Mouse (Mus musculus) cerebral cortex, adult 2 months (tissue): ENCODE results near the gene Dmrtc2.

Source experiments
- WGBS: fragments of 180-500 bp; shearing (Covaris S2); methylation state at CpG from one replicate; pipeline ENCODE4 v1.1.7; 2018; 5-methylcytosine and 5-hydroxymethylcytosine counted together

Gene Dmrtc2

GRCm38 (mm10) chr7:24869532-24870165 lies at the start of gene Dmrtc2, which contains the start of gene Lypd4:
Gene Dmrtc2, plus strand, starts transcription at chr7:24870057.
Gene Lypd4, minus strand, starts transcription at chr7:24869941.
- WGBS, result 56% methylated on average over 41 of the region's 41 CpGs

GRCm38 (mm10) chr7:24824452-24824851 lies 45.4 kb upstream of the Dmrtc2 start:
- 71% methylated on average over 7 of the region's 7 CpGs for WGBS

- 90% methylated on average over 4 of the region's 4 CpGs for WGBS
These were observed 42.7 kb upstream of the Dmrtc2 start for GRCm38 (mm10) chr7:24827181-24827580.

- WGBS, result 71% methylated on average over 13 of the region's 13 CpGs
These were observed 31.0 kb upstream of the Dmrtc2 start for GRCm38 (mm10) chr7:24838732-24839409.

GRCm38 (mm10) chr7:24839410-24839808 lies 30.4 kb upstream of the Dmrtc2 start:
- 82% methylated on average over 8 of the region's 8 CpGs for WGBS

GRCm38 (mm10) chr7:24840331-24840730 lies 29.5 kb upstream of the Dmrtc2 start:
- WGBS, result 76% methylated on average over 3 of the region's 3 CpGs

GRCm38 (mm10) chr7:24841009-24841408 lies 28.8 kb upstream of the Dmrtc2 start:
- 86% methylated on average over 4 of the region's 4 CpGs for WGBS

- 47% methylated on average over 5 of the region's 5 CpGs for WGBS
These were observed 25.7 kb upstream of the Dmrtc2 start for GRCm38 (mm10) chr7:24844144-24844543.

GRCm38 (mm10) chr7:24845181-24845580 lies 24.7 kb upstream of the Dmrtc2 start:
- 89% methylated on average over 9 of the region's 9 CpGs for WGBS

GRCm38 (mm10) chr7:24845713-24846112 lies 24.1 kb upstream of the Dmrtc2 start:
- WGBS, result 16% methylated on average over 6 of the region's 6 CpGs

GRCm38 (mm10) chr7:24846576-24846975 lies 23.3 kb upstream of the Dmrtc2 start:
- 45% methylated on average over 2 of the region's 2 CpGs for WGBS

GRCm38 (mm10) chr7:24850162-24850561 lies 19.7 kb upstream of the Dmrtc2 start:
- 31% methylated on average over 5 of the region's 5 CpGs for WGBS

GRCm38 (mm10) chr7:24850899-24851303 lies 19.0 kb upstream of the Dmrtc2 start:
- WGBS, result 41% methylated on average over 6 of the region's 6 CpGs

GRCm38 (mm10) chr7:24851596-24852325 lies 18.1 kb upstream of the Dmrtc2 start:
- 85% methylated on average over 5 of the region's 5 CpGs for WGBS

- 74% methylated on average over 8 of the region's 8 CpGs for WGBS
These were observed 17.2 kb upstream of the Dmrtc2 start for GRCm38 (mm10) chr7:24852557-24853232.

- 79% methylated on average over 7 of the region's 7 CpGs for WGBS
These were observed 16.2 kb upstream of the Dmrtc2 start for GRCm38 (mm10) chr7:24853695-24854094.

- 61% methylated on average over 6 of the region's 6 CpGs for WGBS
These were observed 13.3 kb upstream of the Dmrtc2 start for GRCm38 (mm10) chr7:24856460-24857120.

- WGBS, result 83% methylated on average over 5 of the region's 5 CpGs
These were observed 10.6 kb upstream of the Dmrtc2 start for GRCm38 (mm10) chr7:24859234-24859633.

GRCm38 (mm10) chr7:24861913-24862312 lies 7.9 kb upstream of the Dmrtc2 start, which contains the start of gene Gm9844:
Gene Gm9844, plus strand, starts transcription at chr7:24862213.
- 91% methylated on average over 7 of the region's 7 CpGs for WGBS

- WGBS, result 85% methylated on average over 4 of the region's 4 CpGs
These were observed 7.0 kb upstream of the Dmrtc2 start for GRCm38 (mm10) chr7:24862853-24863252.

GRCm38 (mm10) chr7:24864156-24864555 lies 5.7 kb upstream of the Dmrtc2 start:
- WGBS, result 53% methylated on average over 6 of the region's 6 CpGs
